Mouse (Mus musculus) adrenal gland, postnatal 14 days (tissue): ENCODE measurements around the gene Prr15l. TPM values are rescaled to one million over a fixed set of nuclear protein-coding genes. Genes with fewer than 3 reads are reported as not detected.

Experiments
- DNase-seq: peaks from one replicate; pipeline ENCODE4 v3.0.0; 2021; ENCODE audit warnings: mixed read lengths
- long read RNA-seq, 2 experiments: library from polyadenylated mRNA; stranded (forward); transcript quantifications; one replicate each; pipeline ENCODE4 v2.0.0; 2021
- total RNA-seq: library from RNA; stranded (reverse); gene quantifications from 2 replicates; pipeline ENCODE4 v1.2.3, GENCODE M21; 2021

Prr15l gene
- 0.37 TPM in 1 of 2 replicates, not detected in the other for total RNA-seq
- long read RNA-seq, experiment 1, result 0 reads
- long read RNA-seq, experiment 2, result 0 reads

DNA sequence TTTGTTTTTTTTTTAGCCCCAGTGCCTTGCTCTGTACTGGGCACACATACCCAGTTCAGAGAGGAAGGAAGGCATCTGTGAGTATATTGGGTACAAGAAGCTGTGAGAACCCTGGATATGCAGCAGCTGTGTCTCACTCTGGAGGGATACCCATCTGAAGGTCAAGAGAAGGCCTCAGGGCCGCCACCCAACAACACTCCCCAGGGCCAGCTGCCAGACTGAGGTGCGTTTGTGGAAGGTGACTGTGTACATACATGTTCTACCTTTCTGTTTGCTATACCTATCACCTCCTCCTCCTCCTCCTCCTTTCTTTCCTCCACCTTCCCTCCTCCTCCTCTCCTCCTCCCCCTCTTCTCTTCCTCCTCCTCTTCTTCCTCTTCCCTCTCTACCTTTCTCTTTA, at the start of gene Prr15l:
TSS of gene Prr15l (plus strand) at position 17 of the 400 bp plus-strand sequence.
- no peak for DNase-seq

DNA sequence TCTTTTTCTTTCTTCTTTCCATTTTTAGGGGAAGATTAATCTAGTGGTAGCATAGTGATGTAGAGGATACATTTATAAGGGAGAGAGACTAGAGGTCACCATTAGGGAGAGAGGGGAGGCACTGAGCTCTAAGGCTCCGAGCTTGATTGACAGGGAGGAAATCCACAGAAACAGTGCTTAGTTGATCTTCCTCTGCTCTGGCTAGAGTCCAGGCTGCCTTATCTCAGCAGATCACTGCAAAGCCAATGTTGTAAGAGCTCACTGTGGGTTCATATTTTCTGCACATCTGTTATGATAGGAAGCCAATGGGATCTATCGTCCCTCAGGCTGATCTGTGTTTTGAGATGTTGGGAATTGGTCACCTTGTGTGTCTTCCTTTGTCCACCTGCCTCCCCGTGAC, 49.2 kb upstream of the Prr15l start:
- no peak for DNase-seq

DNA sequence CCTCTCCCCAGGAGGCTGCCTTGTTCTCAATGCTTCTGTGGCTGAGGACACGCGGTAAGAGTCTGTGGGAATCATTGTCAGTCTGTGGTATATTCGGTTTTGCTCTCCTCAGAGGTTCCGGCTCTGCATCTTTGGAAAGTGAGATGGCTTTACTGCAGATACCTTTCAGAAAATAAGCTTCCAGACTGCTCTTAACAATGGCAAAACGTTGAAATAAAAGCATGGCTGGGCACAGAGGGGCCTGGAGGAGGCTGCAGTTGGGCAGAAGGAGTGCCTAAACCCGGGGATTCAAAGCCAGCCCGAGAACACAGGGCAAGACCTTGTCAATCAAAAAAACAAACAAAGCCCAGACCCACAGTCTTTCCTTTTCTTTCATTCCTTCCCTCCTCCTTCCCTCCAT, 48.5 kb upstream of the Prr15l start:
- no peak for DNase-seq

DNA sequence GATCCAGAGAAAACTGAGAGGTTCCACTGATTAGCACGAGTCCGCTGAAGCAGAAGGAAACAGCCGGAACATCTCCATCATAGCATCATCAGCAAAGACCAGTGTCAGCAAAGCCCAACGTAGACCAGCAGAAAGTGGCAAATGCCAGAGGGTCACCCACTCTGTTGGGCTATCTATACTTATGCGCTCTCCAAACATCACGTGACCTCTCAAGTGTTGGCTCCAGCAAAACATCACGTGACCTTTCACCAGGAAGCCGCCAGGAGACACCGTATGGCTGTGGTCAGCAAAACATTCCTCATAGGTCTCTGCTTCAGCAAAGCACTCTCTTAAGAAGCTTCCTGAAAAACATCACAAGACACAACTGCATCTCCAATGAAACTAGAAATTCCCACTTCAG, 47.6 kb upstream of the Prr15l start:
- no peak for DNase-seq

DNA sequence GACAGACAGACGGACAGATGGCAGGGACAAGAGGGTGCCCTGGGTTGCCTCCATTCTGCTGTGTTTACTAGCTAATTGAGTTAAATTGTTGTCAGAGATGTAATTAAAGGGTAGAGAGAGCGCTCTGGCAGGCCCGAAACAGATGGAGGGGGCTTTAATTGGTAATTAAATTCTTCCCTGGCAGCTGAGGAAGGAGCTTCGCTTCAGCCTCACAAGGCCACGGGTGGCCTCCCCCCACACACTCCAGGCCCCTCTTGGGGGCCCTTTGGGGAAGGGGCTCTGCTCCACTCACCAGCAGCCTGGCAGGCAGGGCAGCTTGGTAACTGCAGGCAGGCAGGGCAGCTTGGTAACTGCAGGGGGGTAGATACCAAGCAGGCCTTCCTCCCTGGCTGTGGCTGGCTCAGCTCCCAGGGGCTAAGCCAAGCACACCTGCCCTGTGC, 42.0 kb upstream of the Prr15l start:
- no peak for DNase-seq

DNA sequence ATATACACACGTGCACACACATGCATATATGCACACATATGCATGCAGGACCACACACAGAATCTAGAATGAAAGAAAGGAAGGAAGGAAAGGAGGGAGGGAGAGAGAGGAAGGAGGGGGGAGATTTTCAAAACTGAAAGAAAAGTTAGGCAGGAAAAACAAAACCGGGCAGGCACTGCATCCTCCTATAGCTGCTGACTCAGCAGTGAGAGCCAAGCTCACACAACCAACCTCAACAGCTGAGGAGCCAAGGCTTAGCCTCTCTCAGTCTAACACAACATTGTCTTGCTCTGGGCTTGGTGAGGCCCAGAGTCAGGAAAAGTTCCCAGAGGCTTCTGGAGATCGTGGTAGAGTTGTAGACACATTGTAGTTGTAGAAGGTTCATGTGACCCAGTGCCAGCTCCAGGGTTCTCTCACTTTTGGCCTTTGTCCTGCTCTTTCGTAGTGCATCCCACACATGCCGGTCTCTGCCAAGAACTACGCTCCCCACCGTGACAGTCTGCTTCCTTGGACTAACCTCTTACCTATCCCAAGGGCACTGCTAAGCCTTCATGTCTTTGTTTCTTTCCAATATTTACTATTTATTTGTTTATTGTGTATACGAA, 40.9 kb upstream of the Prr15l start:
- DNase-seq, result no peak

DNA sequence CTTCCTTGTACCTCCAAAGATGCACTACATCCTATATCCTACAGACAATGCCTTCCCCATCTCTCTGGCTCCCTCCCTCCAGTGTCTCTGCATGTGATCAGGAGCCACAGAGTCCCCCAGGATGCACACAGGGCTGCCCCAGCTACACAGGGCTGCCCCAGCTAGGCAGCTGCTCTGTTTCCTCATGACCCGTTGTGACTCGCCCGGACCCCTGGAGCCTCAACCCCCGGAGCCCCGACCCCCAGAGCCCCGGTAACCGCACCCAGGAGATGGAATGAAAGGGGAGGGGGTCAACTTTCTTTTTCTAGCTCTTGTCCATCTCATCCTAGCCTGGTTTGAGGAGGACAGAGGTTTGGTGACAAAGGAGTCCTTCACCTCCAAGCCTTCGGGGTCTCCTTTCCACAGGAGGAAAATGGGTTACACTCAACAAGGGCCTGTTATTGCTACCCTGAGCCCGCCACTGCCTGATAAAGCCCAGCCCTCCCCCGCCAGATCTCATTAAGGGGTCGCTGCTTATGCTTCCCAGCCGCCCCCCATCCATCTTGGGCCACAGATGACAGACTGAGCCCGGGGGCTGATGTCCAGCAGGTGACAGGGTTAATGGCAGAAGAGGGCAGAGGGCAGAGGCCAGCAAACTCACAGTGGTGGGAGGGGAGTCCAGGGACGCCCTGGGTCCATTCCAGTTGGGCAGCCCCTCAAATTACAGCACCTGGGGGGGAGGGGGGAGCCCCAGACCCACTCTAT, 35.9 kb upstream of the Prr15l start:
- DNase-seq, result no peak

DNA sequence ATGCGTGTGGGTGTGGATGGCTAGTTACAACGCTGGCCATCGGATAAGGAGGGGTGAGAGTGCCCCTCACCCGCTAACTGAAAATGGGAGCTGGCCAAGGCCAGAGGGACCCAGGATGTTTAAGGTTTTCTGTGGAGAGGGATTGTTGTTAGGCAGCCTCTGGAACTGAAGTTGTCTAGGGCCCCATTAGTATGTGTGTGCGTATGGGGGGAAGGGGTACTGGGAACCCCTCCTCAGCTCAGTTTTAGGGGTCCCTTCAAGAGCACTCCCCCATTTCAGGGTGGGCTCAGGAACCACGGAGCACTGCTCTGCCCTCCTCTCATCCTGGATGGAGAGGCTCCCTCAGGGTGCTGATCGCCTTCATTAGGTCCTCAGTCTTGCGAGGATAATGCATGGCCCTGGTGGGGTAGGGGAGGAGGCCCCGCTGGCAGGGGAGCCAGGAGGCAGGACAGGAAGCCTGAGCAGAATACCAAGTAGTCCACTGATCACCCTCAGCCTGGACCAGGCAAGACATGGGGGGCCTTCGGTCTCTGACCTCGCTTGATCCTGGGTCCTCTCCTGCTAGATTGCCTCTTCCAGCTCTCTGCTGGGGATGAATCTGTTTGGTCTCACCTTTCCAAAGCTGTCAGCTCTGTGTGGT, 34.6 kb upstream of the Prr15l start:
- DNase-seq, result no peak

DNA sequence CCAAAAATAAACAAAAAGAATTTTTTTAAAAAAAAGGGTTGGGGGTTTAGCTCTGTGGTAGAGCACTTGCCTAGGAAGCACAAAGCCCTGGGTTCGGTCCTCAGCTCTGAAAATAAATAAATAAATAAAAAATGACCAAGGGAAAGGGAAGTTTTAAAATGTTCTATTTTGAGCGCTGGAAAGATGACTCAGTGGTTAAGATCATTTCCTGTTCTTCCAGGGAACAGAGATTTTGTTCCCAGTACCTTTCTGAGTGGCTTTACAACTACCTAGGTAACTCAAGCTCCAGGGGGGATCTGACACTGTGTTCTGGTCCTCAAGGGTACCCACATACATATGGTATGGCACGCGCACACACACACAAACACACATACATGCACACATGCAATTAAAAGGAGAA, 32.0 kb upstream of the Prr15l start:
- DNase-seq, result no peak

DNA sequence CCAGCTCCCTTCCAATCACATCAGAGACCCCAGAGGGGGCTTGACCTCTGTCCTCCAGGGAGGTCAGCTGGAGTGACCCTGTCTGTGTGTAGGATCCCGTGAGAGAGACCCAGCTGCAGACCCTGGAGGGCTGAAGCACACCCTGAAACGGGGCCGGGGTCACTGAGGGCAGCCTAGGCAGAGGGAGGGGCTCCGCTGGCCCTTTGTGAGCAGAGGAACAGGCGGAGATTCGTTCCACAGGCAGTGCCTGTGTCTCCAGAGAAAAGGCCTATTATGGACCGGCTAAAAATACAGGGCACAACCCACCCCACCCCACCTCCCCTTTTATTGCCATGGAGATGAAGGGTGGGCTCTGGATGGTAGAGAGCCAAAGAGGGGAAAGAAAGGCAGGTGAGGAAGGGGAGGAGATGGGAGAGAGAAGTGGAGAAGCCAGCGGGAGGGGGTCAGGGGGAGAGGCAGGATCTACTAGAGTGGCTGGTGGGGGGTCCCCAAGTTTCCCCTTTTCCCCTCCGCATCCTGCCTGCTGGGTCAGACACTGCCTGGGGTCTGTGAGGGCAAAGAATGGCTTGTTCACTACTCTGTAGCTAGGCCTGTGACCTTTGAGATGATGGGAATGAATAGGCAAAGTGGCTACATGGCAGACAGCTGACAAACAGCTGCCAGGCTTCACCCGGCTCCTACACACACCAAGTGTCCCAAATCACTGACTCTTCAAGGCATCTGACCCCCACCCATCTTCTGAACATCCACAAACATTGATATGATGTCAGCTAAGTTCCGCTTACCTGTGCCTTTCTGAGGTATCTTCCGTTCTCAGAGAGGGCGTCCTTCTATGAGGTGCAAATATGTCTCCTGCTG, 28.2 kb upstream of the Prr15l start:
- DNase-seq, result no peak

DNA sequence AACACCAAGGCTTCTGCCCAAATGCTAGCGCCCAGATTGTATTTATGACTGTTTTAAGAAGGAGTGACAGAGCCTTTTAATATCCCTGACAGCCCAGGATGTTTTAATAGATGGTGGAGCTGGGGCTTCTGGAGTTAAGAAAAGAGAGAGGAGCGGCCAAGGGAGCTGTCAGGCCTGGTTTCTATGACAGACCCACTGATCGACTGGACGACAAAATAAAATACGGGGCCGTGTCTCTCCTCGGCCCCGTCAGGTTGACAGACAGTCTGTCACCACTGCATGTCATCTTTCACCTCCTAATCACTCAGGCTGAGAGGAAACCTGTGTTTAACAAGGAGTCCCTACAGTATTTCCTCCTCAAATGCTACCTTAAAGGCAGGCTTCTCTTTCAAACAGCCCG, 26.6 kb upstream of the Prr15l start:
- DNase-seq, result no peak

DNA sequence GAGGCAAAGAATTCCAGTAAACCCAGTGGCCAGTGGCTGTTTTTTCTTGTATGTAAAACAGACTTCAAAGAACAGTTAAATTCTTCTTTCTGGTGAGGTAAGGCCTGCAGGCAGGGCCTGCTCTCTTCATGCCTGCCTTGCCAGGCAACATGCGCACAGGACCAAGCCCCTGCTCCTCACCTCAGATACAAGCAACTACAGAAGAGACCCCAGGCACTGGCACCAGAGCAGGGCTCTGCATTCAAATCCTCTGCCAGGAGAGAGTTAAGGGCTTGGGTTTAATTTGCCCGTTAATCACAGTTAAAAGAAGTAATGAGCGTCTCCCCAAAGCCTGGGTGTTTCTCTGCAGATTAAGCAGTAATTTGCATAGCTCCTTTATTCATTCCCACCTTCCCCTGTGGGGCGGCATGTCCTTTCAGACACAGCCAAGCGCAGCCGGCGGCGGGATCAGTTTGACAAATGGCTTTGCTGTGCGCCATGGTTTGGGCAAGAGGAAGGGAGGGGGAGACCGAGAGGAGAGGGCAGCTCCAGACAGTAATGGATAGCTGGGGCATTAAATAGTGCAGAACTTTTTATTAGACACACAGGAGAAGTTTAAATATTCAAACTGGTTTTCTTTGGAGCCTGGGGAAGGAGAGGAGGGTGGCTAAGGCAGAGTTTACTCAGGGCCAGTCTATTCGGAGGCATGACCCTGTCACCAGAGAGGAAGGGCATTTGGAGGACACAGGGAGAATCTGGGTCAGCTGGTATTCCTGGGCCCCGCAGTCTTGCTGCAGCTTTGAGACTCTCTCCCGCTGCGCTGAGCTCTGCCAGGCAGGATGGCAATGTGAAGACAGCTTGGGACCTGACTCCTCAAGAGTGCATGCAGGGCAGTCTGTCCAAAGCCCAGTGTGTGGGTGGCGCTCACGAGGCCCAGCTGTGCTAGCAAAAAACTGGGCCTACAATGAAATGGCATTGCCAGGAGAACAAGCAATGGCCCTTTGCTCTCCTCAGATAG, 25.0 kb upstream of the Prr15l start:
- DNase-seq, result peak; percentile 62

DNA sequence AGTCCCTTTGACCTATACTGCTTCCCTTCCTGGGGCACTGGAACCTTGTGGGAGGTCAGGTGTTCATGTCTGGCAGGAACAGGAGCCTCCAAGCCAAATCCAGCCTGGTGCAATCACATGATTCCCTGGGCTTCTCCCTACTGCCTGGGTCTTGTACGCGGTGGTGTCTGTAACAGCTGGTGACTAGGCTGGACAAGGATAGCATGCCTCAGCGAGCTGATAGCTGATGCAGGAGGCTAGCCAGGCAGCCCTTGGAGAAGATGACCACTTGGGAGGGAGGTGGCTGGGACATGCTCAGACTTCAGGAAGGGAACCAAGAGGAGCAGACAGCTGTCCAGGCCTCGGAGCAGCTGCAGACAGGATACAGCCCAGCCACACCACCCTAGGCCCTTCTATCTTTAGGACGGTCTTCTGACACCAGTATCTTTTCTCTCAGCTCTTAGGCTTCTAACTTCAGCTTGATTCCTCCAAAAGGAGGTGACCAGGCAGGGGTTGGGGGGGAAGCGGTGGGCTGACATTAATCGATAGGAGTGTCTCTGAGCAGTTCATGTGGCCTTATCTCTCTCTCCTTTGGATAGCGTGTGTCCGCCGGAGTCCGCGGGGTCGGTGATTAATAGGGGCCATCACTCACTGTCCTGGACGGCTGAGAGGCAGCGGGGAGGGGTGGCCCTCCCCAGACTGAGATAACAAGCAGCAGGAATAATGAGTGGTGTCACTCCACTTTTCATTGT, 21.3 kb upstream of the Prr15l start:
- peak; percentile 50 for DNase-seq

DNA sequence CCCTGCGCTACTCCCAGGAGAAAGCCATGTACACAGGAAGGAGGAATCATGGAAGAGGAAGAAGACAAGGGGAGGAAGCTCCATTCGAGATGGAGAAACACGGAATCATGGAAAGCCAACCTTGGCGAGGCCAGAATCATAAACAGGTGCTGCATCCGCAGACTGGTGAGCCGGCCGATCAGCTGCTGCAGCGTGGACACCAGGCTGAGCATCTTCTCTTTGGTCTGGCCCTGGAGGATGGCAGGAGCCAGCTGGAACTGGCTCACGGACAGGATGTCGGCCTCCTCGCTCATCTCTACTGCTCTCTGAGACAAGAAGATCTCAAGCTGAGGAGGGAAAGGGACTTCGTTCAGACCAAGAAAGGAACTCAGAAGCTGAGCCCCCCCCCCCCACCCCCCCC, 19.3 kb upstream of the Prr15l start:
- no peak for DNase-seq

DNA sequence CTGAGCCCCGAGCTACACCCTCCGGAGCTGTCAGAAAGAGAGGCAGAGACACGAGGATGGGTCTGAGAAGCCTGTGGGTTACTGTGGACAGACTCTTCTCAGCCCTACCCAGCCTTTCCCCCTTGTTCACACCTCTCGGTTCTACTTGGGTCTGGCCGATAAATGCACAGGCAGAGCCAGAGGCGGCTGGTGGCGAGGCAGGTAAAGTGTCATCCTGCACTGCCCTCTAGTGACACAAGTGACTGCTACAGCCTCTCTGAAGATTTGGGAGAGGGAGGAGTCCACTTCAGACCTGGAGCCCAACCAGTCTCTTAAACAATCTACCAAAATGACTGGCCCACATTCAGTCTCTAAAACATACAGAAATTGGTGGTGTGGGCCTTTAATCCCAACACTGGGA, 17.9 kb upstream of the Prr15l start:
- peak; percentile 85 for DNase-seq

DNA sequence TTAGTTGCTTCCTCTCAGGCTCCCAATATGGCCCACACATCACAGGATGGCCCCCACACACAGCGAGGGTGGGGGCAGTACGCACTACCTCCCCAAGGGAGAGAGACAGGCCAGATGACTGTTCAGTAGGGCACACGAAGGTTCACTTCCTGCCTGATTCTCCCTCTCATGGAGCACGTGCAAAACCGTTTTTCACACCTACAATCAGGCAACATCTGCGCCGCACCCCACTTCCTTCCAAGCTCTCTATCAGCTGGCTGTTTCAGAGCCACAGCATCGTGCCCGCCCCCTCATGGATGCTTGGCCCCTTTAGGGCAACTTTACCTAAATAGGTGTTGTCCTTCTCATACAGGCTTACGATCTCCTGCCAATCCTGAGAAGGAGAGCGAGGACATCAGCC, 15.2 kb upstream of the Prr15l start:
- no peak for DNase-seq

DNA sequence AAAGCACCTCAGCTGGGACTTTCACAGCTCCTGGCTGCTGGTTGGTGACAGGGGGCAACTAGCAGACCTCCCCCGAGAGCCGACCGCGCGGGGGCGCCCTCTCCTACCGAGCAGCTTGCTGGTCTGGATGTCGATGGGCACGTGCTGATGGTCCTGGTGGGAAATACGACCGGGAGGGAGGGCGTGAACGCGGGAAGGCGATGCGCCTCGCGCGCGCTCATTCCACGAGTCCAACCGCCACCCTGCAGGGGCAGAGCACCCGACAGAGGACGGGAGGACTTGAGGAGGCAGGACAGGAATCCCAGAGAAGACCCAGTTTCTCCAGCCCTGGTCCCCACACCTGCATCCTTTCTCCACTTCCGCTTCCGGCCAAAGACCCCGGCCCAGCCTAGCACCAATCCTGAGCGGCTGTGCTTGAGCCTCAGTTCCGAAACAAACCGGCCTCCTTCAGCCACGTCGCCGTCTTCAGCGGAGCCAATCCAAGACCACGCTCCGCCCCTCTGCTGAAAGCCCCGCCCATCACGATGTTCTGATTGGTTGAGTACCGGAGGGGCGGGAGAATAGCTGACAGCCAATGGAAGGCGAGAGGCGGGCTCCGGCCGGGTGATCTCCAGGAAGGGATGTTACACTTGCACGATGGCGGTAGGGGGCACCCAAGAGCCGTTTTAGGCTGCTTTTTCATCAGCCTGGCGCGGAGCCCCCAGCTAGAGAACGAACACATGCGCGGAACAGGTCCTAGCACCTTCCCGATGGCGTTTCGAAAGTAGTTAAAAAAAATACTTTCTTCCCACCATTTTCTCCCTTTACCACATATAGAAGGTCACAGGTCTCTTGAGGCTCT, 11.6 kb upstream of the Prr15l start, which contains the start of gene Cdk5rap3:
TSS of gene Cdk5rap3 (minus strand) at position 453 of the 841 bp plus-strand sequence.
- peak; percentile 100 for DNase-seq

DNA sequence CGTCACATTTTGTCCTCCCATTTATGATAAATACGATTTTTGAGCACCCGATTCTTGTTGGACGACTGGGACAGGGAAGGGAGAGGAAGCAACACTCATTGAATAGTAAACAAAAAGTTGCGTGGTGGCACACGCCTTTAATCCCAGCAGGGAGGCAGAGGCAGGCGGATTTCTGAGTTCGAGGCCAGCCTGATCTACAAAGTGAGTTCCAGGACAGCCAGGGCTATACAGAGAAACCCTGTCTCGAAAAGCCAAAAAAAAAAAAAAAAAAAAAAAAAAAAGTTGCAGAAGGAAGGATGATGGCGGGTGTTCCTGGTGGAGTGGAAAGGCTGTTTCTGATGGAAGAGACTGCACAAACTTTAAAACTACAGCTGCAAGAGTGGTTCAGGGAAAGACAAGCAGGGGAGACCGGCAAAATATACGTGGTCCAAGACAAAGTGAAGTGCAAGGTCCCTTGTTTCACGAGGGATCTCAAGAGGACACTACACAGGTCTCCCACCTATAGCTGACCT, 11.0 kb upstream of the Prr15l start:
- DNase-seq, result no peak

DNA sequence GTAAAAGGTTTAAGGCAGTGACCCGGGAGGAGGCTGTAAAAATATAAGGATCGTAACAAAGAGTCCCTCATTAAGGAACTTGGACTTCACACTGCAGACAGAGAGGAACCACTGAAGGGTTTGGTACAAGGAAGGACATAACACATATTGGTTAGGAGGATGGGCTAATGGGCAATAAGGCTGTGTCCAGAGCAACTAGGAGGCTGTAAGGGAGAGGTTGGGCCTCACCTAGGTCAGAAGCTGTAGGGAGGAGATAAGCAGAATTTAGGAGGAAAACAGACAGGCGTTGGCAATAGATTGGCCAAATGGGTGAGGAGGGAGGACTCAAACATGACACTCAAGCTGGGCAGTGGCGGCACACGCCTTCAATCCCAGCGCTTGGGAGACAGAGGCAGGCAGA, 10.5 kb upstream of the Prr15l start:
- no peak for DNase-seq
